Mouse (Mus musculus): ENCODE results near the gene Slc34a1. TPM values are rescaled to one million over a fixed set of nuclear protein-coding genes. Genes with fewer than 3 reads are reported as not detected.

Slc34a1 gene
- polyA plus RNA-seq, 1 experiment from 2014 or later: not detected

DNA sequence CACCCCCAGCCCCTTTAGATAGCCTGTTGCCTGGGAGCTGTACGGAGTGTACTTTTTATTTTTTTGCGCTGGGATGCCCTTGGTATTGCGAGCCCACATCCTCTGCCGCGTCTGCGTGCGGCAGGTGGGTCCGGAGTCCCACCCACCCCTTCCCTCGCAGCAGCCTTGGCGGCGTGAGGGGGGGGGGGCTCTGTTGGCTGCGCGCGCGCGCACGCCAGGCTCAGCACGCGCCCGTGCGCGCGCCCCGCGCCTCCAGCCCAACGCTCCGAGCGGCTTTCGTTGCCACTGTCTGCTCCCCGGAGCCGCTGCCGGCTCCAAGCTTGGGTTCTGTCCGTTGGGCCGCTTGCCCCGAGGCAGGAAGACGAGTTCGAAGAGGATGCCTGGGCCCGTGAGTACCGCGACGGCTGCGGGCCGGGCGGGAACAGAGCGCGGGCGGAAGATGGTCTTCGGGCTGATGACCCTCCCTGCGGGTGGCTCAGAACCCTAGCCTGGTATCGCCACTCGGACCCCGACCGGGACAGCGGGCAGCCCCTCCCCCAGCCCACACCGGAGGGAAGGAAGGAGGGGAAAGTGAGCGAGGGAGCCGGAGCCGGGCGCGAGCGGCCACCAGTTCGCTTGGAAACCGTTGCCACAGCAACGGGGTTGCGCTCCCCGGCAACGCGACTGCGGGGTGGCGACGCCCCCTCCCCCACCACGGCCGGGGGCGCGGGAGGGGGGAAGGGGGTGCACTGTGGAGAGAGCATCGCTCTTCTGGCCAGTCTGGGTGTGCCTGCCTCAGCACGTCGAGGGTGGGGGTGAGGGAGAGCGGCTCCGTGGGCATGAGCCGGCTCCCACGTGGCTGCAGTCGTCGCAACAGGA lies 66.3 kb downstream of the Slc34a1 start, which contains the start of gene Prr7:
Prr7 (plus strand) TSS at position 241 of the 858 bp plus-strand sequence.
- H3K4me2 ChIP-seq (ENCODE audit: low read depth, low read length): peak within 1 kb of the TSS; percentile 95
- peaks cover 5% of the 10 kb centered on the region; the same call in 1 of the 2 replicates for H3K4me1 ChIP-seq (ENCODE audit: control insufficient read depth, insufficient read depth, low read length)
- peak within 1 kb of the TSS; percentile 74 for H3K9ac ChIP-seq (replicated peaks; ENCODE audit: low read length)
- H3K9me3 ChIP-seq (replicated peaks; ENCODE audit: control insufficient read depth, low read length): no peaks in the 10 kb centered on the region
- peak within 1 kb of the TSS; percentile 91 for H3K27ac ChIP-seq (replicated peaks; ENCODE audit: low read depth, low read length)
- peaks cover 4% of the 10 kb centered on the region for H3K36me3 ChIP-seq (replicated peaks; ENCODE audit: control insufficient read depth, insufficient read depth, low read depth, low read length)
- whole genome bisulfite sequencing: under 1% methylated on average over 68 of the region's 84 CpGs
- peak within 1 kb of the TSS; percentile 69 for H3K4me3 ChIP-seq (ENCODE audit: low read depth, low read length)
- DNase-seq (ENCODE audit: low spot score) (peak; percentile 81), ATAC-seq (replicated peaks; ENCODE audit: insufficient number of reproducible peaks, low FRiP score, low TSS enrichment, low read depth) (peak; percentile 68)
- no peaks in the 10 kb centered on the region for H3K27me3 ChIP-seq (ENCODE audit: control insufficient read depth, insufficient read depth, low read length)

DNA sequence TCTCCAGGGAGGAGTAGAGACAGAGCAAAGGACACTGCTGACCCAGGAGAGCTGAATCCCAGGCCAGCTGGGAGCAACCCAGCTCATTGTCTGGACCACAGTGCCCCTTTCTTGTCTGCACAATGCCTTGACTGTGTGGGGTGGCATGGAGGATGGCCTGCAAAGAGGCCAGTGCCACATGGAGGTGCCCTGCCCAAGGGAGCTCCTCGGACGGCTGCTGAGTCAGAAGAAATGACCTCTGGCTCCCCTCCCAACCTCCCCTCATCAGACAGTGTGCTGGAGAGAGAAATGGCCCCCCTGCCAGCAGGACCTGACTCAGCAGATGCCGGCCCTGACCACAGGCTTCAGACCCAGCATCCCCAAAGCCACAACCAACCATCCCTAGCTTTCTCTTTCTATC lies 67.2 kb downstream of the Slc34a1 start:
- ATAC-seq (replicated peaks; ENCODE audit: insufficient number of reproducible peaks, low FRiP score, low TSS enrichment, low read depth): peak; percentile 24; the same call in 1 of the 2 replicates
- peak overlapping the region; percentile 69; the same call in 1 of the 2 replicates for H3K4me3 ChIP-seq (ENCODE audit: low read depth, low read length)
- peak overlapping the region; percentile 74 for H3K9ac ChIP-seq (replicated peaks; ENCODE audit: low read length)
- H3K4me1 ChIP-seq (ENCODE audit: control insufficient read depth, insufficient read depth, low read length): peaks cover 5% of the 10 kb centered on the region; the same call in 1 of the 2 replicates
- 0 out of 2 replicates have a peak overlapping the region, but pooled peaks have one; percentile 91 for H3K27ac ChIP-seq (replicated peaks; ENCODE audit: low read depth, low read length)
- no peaks in the 10 kb centered on the region for H3K36me3 ChIP-seq (replicated peaks; ENCODE audit: control insufficient read depth, insufficient read depth, low read depth, low read length)
- WGBS: 15% methylated on average over 3 of the region's 3 CpGs
- peak overlapping the region; percentile 95 for H3K4me2 ChIP-seq (ENCODE audit: low read depth, low read length)
- no peak for DNase-seq (ENCODE audit: low spot score)
- H3K9me3 ChIP-seq (replicated peaks; ENCODE audit: control insufficient read depth, low read length): no peaks in the 10 kb centered on the region
- H3K27me3 ChIP-seq (ENCODE audit: control insufficient read depth, insufficient read depth, low read length): no peaks in the 10 kb centered on the region

Small RNAs within 50 kb of the gene (microRNA-seq; reads per million reads assigned to microRNA genes)
- gene Mir6943 (ENCODE audit: borderline number of aligned reads): not detected

Other genes with a start within 250 kb of the Slc34a1 start
- gene Fgfr4, start 245.5 kb upstream of the Slc34a1 start, polyA plus RNA-seq (2014; fragmentation: Nextera tagmentation; extraction: Ambion mirVana): 1.4 and 1.6 TPM in 2 replicates
- 62.3 and 67.4 TPM in 2 replicates for gene Nsd1, start 188.4 kb upstream of the Slc34a1 start, polyA plus RNA-seq (2014; fragmentation: Nextera tagmentation; extraction: Ambion mirVana)
- 405 and 441 TPM in 2 replicates for gene Prelid1, start 77.7 kb upstream of the Slc34a1 start, polyA plus RNA-seq (2014; fragmentation: Nextera tagmentation; extraction: Ambion mirVana)
- gene Rab24, start 76.2 kb upstream of the Slc34a1 start, polyA plus RNA-seq (2014; fragmentation: Nextera tagmentation; extraction: Ambion mirVana): 84.8 and 104 TPM in 2 replicates
- 24.1 and 27.1 TPM in 2 replicates for gene Mxd3, start 68.4 kb upstream of the Slc34a1 start, polyA plus RNA-seq (2014; fragmentation: Nextera tagmentation; extraction: Ambion mirVana)
- gene Lman2, start 35.4 kb upstream of the Slc34a1 start, polyA plus RNA-seq (2014; fragmentation: Nextera tagmentation; extraction: Ambion mirVana): 78.1 and 81.8 TPM in 2 replicates
- gene Rgs14, start 28.5 kb upstream of the Slc34a1 start, polyA plus RNA-seq (2014; fragmentation: Nextera tagmentation; extraction: Ambion mirVana): 0.53 and 0.56 TPM in 2 replicates
- not detected in 2 replicates for gene Pfn3, start 17.0 kb downstream of the Slc34a1 start, polyA plus RNA-seq (2014; fragmentation: Nextera tagmentation; extraction: Ambion mirVana)
- not detected in 2 replicates for gene F12, start 28.6 kb downstream of the Slc34a1 start, polyA plus RNA-seq (2014; fragmentation: Nextera tagmentation; extraction: Ambion mirVana)
- gene Grk6, start 46.9 kb downstream of the Slc34a1 start, polyA plus RNA-seq (2014; fragmentation: Nextera tagmentation; extraction: Ambion mirVana): 50.4 and 59.7 TPM in 2 replicates
- 1.7 TPM in 2 replicates for gene Prr7, start 66.1 kb downstream of the Slc34a1 start, polyA plus RNA-seq (2014; fragmentation: Nextera tagmentation; extraction: Ambion mirVana)
- 231 and 252 TPM in 2 replicates for gene Dbn1, start 89.9 kb downstream of the Slc34a1 start, polyA plus RNA-seq (2014; fragmentation: Nextera tagmentation; extraction: Ambion mirVana)
- 124 and 136 TPM in 2 replicates for gene Pdlim7, start 115.5 kb downstream of the Slc34a1 start, polyA plus RNA-seq (2014; fragmentation: Nextera tagmentation; extraction: Ambion mirVana)
- 1.0 and 1.3 TPM in 2 replicates for gene Dok3, start 131.1 kb downstream of the Slc34a1 start, polyA plus RNA-seq (2014; fragmentation: Nextera tagmentation; extraction: Ambion mirVana)
- gene Ddx41, start 138.5 kb downstream of the Slc34a1 start, polyA plus RNA-seq (2014; fragmentation: Nextera tagmentation; extraction: Ambion mirVana): 77.7 and 81.4 TPM in 2 replicates
- 36.7 and 37.0 TPM in 2 replicates for gene Fam193b, start 172.9 kb downstream of the Slc34a1 start, polyA plus RNA-seq (2014; fragmentation: Nextera tagmentation; extraction: Ambion mirVana)
- gene Tmed9, start 175.5 kb downstream of the Slc34a1 start, polyA plus RNA-seq (2014; fragmentation: Nextera tagmentation; extraction: Ambion mirVana): 55.6 and 57.8 TPM in 2 replicates
- gene B4galt7, start 201.7 kb downstream of the Slc34a1 start, polyA plus RNA-seq (2014; fragmentation: Nextera tagmentation; extraction: Ambion mirVana): 14.2 and 16.3 TPM in 2 replicates
- gene Caml, start 224.8 kb downstream of the Slc34a1 start, polyA plus RNA-seq (2014; fragmentation: Nextera tagmentation; extraction: Ambion mirVana): 62.3 and 66.1 TPM in 2 replicates
- 54.1 and 58.0 TPM in 2 replicates for gene Ddx46, start 236.8 kb downstream of the Slc34a1 start, polyA plus RNA-seq (2014; fragmentation: Nextera tagmentation; extraction: Ambion mirVana)